Mouse (Mus musculus) G1E (cell line): ENCODE results near the gene Arrdc5.

Source experiments
- CTCF ChIP-seq: IDR thresholded peaks from 2 replicates; pipeline ENCODE4 v1.5.1; 2012; ENCODE audit warnings: low read depth, low read length, inconsistent platforms, mixed read lengths
- GATA1 ChIP-seq: IDR thresholded peaks from 2 replicates; pipeline ENCODE4 v1.6.1; 2012; ENCODE audit warnings: borderline replicate concordance, low read length, inconsistent platforms, mixed read lengths

DNA sequence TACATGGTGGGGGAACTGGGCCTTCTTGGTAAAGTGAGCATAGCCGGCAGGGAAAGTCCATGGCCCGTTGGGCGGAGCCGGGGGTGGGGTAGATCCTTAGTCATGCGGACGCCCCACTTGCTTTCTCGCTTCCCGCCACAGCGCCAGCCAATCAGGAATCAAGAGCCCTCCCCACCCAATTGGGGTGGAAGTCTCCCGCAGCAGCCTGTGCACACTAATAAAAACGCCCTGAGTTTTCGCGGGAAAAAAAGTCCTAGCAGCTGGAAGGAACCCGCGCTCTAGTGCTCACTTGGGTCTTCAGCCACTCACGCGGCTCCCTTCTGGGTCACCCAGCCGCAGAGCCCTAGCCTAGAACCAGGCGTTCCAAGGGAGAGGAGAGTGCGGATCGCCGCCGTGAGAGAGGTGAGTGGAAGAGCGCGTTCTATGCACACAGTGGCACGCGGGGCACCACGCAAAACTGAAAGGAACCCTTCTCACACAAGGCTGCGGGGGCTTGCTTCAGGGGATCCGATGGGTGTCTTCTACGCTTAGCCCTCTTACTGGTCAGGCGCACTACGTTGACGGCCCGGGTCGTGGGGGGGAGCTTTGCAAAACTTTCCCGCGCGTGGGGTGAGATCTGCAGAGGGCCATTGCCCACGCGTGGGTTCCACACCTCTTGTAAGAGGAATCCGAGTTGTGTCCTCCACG, 3.2 kb upstream of the Arrdc5 start, which contains the start of gene Uhrf1:
- TF ChIP-seq CTCF (no peak), GATA1 (no peak)
